Mouse (Mus musculus): Measurements from ENCODE around the gene Adgrv1. TPM values are rescaled to one million over a fixed set of nuclear protein-coding genes. Genes with fewer than 3 reads are reported as not detected.

Gene Adgrv1
- polyA plus RNA-seq, 1 experiment from 2014 or later = 2.8 TPM

DNA sequence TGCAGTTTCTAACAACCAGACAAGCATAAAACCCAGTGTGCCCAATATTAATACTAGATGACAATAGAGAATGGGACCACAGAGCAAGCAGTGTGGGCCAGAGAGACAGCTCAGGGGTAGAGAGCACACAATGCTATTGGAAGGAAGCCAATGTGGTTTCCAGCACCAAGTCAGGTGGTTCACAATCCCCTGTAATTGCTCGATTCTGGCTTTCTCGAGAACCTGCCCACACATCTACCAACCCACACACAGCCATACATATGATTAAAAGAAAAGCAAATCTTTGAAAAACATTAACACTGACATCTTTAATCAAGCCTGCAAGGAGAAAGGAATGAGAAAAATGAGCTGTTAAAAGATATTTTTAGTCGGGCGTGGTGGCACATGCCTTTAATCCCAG, 166.3 kb downstream of the Adgrv1 start:
- Histone ChIP-seq H3K4me3 (no peak overlapping the region), H3K4me2 (no peak overlapping the region), H3K9ac (no peak overlapping the region), H3K27ac (no peak overlapping the region), H3K36me3 (no peaks in the 10 kb centered on the region), H3K4me1 (no peaks in the 10 kb centered on the region), H3K27me3 (no peaks in the 10 kb centered on the region), H3K9me3 (no peaks in the 10 kb centered on the region)
- ATAC-seq (ENCODE audit: insufficient number of reproducible peaks, insufficient read depth, low FRiP score, low TSS enrichment, low read depth) = no peak
- WGBS = 42% methylated on average over 4 of the region's 4 CpGs

GRCm38 (mm10) chr13:81465794-81466193, 167.2 kb downstream of the Adgrv1 start:
- no peak for ATAC-seq (ENCODE audit: insufficient number of reproducible peaks, insufficient read depth, low FRiP score, low TSS enrichment, low read depth)
- Histone ChIP-seq H3K9ac (no peak overlapping the region), H3K27me3 (no peaks in the 10 kb centered on the region), H3K4me2 (no peak overlapping the region), H3K4me3 (no peak overlapping the region), H3K9me3 (no peaks in the 10 kb centered on the region), H3K27ac (no peak overlapping the region), H3K36me3 (no peaks in the 10 kb centered on the region), H3K4me1 (no peaks in the 10 kb centered on the region)
- 74% methylated on average over 3 of the region's 3 CpGs for WGBS

- Histone ChIP-seq H3K4me2 (no peak overlapping the region), H3K4me1 (no peaks in the 10 kb centered on the region), H3K36me3 (no peaks in the 10 kb centered on the region), H3K27ac (no peak overlapping the region), H3K4me3 (no peak overlapping the region), H3K9me3 (no peaks in the 10 kb centered on the region), H3K9ac (no peak overlapping the region), H3K27me3 (no peaks in the 10 kb centered on the region)
- ATAC-seq (ENCODE audit: insufficient number of reproducible peaks, insufficient read depth, low FRiP score, low TSS enrichment, low read depth) = no peak
- WGBS = 75% methylated on average over 4 of the region's 4 CpGs
These were observed 183.3 kb downstream of the Adgrv1 start for GRCm38 (mm10) chr13:81449630-81450029.

GRCm38 (mm10) chr13:81449198-81449597, 183.8 kb downstream of the Adgrv1 start:
- H3K4me1 ChIP-seq = no peaks in the 10 kb centered on the region
- WGBS = 88% methylated on average over 7 of the region's 7 CpGs
- no peaks in the 10 kb centered on the region for H3K27me3 ChIP-seq
- H3K36me3 ChIP-seq = no peaks in the 10 kb centered on the region
- H3K4me3 ChIP-seq = no peak overlapping the region
- H3K4me2 ChIP-seq = no peak overlapping the region
- H3K27ac ChIP-seq = no peak overlapping the region
- no peaks in the 10 kb centered on the region for H3K9me3 ChIP-seq
- H3K9ac ChIP-seq = no peak overlapping the region
- ATAC-seq (ENCODE audit: insufficient number of reproducible peaks, insufficient read depth, low FRiP score, low TSS enrichment, low read depth) = no peak

DNA sequence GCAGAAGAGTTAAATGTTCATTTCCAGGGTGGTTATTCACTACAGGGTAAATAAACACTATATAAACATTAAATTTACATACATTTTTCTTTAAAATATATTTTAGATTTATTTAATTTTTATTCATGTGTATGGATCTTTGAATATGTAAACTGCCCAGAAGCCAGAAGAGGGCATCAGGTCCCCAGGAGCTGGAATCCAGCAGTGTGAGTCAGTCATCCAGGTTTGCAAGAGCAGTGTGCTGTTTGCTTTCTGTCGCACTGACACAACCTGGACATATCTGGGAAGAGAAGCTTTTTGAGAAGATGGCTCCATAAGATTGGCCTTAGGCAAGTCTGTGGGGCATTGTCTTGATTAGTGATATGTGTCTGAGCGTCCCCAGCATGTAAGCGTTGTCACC, 191.5 kb downstream of the Adgrv1 start:
- no peak for ATAC-seq (ENCODE audit: insufficient number of reproducible peaks, insufficient read depth, low FRiP score, low TSS enrichment, low read depth)

DNA sequence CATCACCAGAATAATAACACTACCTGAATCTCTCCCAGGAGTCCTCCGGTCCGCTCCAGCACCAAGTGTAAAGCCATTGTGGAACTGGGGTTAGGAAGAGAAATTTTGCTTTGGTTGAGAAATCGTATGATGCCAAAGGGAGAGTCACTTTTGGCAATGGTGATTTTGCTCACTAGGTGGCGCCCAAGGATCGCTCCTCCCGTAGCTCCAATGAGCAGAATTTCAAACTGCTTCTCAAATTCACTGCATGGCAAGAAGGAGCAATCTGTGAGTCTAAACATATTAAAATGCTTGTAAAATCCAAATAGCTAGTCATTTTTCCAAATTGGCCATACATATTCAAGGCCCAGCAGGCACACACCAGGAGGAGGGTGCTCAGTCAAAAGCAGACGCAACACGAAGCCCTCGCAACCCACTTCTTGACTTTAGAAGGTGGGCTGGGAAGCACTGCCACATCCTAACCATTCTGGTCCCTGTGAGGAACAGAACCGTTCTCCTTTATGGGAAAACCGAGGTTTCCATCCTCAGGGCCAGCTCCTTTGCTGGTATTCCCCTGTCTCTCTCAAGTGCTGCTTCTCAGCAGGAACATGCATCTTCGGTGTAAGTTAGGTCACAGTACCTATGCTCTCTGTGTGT, 193.4 kb downstream of the Adgrv1 start:
- Histone ChIP-seq H3K27me3 (0 out of 2 replicates have a peak, but pooled peaks cover 3% of the 10 kb centered on the region), H3K36me3 (no peaks in the 10 kb centered on the region), H3K4me2 (no peak overlapping the region), H3K4me3 (no peak overlapping the region), H3K9ac (0 out of 2 replicates have a peak overlapping the region, but pooled peaks have one; percentile 32), H3K27ac (no peak overlapping the region), H3K4me1 (peaks cover 9% of the 10 kb centered on the region), H3K9me3 (no peaks in the 10 kb centered on the region)
- 36% methylated on average over 12 of the region's 12 CpGs for WGBS
- no peak for ATAC-seq (ENCODE audit: insufficient number of reproducible peaks, insufficient read depth, low FRiP score, low TSS enrichment, low read depth)

More for the DNA sequence above, 191.5 kb downstream of the Adgrv1 start:
- Histone ChIP-seq H3K27me3 (0 out of 2 replicates have a peak, but pooled peaks cover 3% of the 10 kb centered on the region), H3K27ac (no peak overlapping the region), H3K9me3 (no peaks in the 10 kb centered on the region), H3K4me2 (no peak overlapping the region), H3K9ac (no peak overlapping the region), H3K4me1 (peaks cover 4% of the 10 kb centered on the region; the same call in 1 of the 2 replicates), H3K36me3 (no peaks in the 10 kb centered on the region), H3K4me3 (no peak overlapping the region)
- 70% methylated on average over 3 of the region's 3 CpGs for WGBS

DNA sequence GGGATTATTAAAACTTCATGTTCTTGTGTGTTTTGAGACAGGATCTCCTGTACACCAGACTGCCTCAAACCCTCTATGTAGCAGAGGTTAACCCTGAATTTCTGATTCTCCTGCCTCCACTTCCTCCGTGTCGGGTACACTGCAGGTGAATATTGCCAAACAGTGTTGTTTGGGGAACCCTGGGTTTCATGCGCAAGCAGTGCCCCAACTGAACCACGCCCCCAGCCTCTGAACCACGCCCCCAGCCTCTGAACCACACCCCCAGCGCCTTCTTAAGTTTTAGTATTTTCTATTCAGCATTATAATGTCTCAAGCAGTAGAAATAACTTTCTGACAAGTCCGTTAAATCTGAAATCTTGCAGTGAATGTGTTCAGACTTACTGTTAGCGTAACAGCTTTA, 195.9 kb downstream of the Adgrv1 start:
- H3K9ac ChIP-seq = no peak overlapping the region
- H3K4me1 ChIP-seq = peaks cover 9% of the 10 kb centered on the region
- no peak overlapping the region for H3K4me2 ChIP-seq
- H3K36me3 ChIP-seq = no peaks in the 10 kb centered on the region
- no peak for ATAC-seq (ENCODE audit: insufficient number of reproducible peaks, insufficient read depth, low FRiP score, low TSS enrichment, low read depth)
- WGBS = 79% methylated on average over 8 of the region's 8 CpGs
- H3K9me3 ChIP-seq = no peaks in the 10 kb centered on the region
- H3K27ac ChIP-seq = no peak overlapping the region
- H3K27me3 ChIP-seq = 0 out of 2 replicates have a peak, but pooled peaks cover 3% of the 10 kb centered on the region
- no peak overlapping the region for H3K4me3 ChIP-seq

DNA sequence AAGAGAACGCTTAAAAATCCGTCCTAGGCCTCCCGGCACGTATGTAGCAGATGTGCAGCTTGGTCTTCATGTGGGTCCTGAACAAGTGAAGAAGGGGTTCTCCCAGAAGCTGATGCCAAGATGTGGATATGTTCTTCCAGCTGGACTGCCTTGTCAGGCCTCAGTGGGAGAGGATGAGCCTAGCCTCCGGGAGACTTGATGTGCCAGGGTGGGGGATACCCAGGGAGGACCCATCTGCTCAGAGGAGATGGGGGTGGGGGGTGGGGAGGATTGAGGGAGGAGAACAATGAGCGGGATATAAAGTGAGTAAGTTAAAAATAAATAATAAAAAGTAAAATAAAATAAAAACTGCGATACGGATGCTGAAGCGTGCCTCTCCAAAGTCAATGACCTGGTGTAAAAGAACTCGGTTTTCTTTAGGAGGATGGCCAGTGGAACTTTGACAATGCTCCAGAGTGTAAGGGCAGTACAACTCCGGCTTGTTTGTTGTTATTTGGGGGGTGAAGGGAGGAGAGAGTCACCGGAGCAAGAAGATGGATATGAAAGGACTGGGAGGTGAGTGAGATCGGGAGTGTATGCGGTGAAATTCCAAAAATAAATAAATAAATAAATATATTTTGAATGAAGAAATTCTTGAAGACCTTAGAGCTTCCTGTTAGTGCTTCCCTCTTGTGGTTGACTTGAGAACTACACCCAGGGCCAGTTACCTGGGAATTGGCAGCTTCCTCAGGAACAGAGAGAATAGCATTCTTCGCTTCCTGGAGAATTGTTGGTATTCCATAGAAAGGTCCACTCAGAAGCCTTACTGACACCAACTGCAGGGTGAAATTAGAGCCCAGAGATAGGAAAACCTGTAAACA, 205.8 kb downstream of the Adgrv1 start:
- H3K36me3 ChIP-seq = no peaks in the 10 kb centered on the region
- no peak overlapping the region for H3K4me2 ChIP-seq
- ATAC-seq (ENCODE audit: insufficient number of reproducible peaks, insufficient read depth, low FRiP score, low TSS enrichment, low read depth) = no peak
- H3K4me3 ChIP-seq = no peak overlapping the region
- H3K4me1 ChIP-seq = 0 out of 2 replicates have a peak, but pooled peaks cover 8% of the 10 kb centered on the region
- WGBS = 69% methylated on average over 15 of the region's 15 CpGs
- no peak overlapping the region for H3K9ac ChIP-seq
- H3K27me3 ChIP-seq = peaks cover 9% of the 10 kb centered on the region; the same call in 1 of the 2 replicates
- H3K27ac ChIP-seq = no peak overlapping the region
- no peaks in the 10 kb centered on the region for H3K9me3 ChIP-seq

DNA sequence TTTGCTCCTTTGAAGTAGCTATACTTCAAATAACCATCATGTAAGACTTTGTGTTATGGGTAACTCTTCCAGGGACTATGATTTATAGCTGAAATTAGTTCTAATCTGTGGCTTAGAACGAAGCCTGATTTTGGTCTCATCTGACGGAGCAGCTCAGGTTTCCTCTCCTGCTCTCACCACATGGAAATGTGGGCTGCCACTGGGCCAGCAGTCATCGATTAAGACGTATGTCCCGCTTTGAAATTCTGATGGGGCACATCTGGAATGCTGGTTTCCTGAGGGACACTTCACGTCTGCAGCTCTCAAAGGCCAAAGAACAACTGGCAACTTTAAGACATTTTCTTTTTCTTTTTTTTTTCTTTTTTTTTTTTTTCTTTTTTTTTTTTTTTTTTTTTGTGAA, 207.8 kb downstream of the Adgrv1 start:
- no peak overlapping the region for H3K4me2 ChIP-seq
- WGBS = 14% methylated on average over 6 of the region's 6 CpGs
- H3K36me3 ChIP-seq = no peaks in the 10 kb centered on the region
- ATAC-seq (ENCODE audit: insufficient number of reproducible peaks, insufficient read depth, low FRiP score, low TSS enrichment, low read depth) = no peak
- no peak overlapping the region for H3K27ac ChIP-seq
- H3K27me3 ChIP-seq = peaks cover 12% of the 10 kb centered on the region; the same call in 1 of the 2 replicates
- H3K4me1 ChIP-seq = peaks cover 14% of the 10 kb centered on the region
- no peak overlapping the region for H3K9ac ChIP-seq
- no peaks in the 10 kb centered on the region for H3K9me3 ChIP-seq
- H3K4me3 ChIP-seq = no peak overlapping the region

DNA sequence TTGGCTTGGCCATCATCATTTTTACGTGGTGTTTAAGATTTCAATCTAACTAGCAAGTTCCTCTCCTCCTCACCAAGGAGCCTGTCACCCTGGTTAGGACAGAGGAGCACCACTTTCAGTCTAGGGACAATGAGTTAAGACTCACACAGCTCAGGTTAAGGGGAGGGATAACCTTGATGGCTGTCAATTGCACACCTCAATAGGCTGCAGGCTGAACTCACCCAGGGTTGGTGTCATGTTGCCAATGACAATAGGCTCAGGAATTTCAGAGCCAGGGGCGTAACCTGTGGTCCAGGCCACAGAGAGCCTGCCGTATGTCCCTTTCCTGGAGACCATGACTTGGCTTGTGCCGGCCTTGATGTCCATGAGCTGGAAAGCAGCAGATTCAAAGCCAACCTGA, 209.0 kb downstream of the Adgrv1 start:
- Histone ChIP-seq H3K27ac (no peak overlapping the region), H3K27me3 (peaks cover 12% of the 10 kb centered on the region; the same call in 1 of the 2 replicates), H3K4me1 (peaks cover 24% of the 10 kb centered on the region), H3K4me2 (no peak overlapping the region), H3K9ac (no peak overlapping the region), H3K4me3 (no peak overlapping the region), H3K36me3 (no peaks in the 10 kb centered on the region), H3K9me3 (no peaks in the 10 kb centered on the region)
- WGBS = 60% methylated on average over 4 of the region's 4 CpGs
- ATAC-seq (ENCODE audit: insufficient number of reproducible peaks, insufficient read depth, low FRiP score, low TSS enrichment, low read depth) = no peak

DNA sequence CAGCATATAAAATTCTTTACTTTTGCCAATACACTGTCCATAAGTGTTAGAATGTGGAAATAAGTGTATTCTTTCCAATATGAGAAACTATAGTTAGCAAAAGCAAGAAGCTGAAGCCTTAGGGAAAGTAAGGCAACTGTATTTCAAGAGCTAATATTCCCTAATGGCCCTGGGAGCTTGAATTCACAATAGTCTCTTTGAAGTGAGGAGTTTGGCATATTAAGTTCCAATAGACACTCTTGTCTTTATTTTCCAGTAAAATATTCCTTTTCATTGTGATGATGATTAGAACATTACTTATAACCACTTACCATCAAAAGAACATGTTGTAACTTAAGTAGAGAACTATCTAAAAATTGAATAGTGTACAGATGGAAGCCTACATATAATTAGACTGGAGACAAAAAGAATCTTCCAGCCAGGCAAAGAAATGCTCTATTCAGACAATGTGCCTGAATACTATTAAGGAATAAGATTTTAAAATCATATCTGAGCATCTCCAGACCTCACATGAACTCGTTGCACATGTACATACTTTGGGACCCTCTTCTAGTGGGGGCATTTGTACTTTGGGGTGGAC, 225.0 kb downstream of the Adgrv1 start:
- no peaks in the 10 kb centered on the region for H3K4me1 ChIP-seq
- ATAC-seq (ENCODE audit: insufficient number of reproducible peaks, insufficient read depth, low FRiP score, low TSS enrichment, low read depth) = no peak
- H3K4me3 ChIP-seq = no peak overlapping the region
- H3K9ac ChIP-seq = no peak overlapping the region
- no peak overlapping the region for H3K4me2 ChIP-seq
- H3K9me3 ChIP-seq = no peaks in the 10 kb centered on the region
- no peaks in the 10 kb centered on the region for H3K36me3 ChIP-seq
- H3K27me3 ChIP-seq = no peaks in the 10 kb centered on the region
- 71% methylated on average over 1 of the region's 1 CpGs for WGBS
- no peak overlapping the region for H3K27ac ChIP-seq
